Mouse (Mus musculus) heart, postnatal 0 days (tissue): ENCODE measurements around the gene Hivep3.

Experiments used
- CTCF ChIP-seq: IDR thresholded peaks from 2 replicates; pipeline ENCODE4 v1.5.1; 2016; ENCODE audit warnings: antibody characterized with exemption, control low read depth, low read depth
- EP300 ChIP-seq: IDR thresholded peaks from 2 replicates; pipeline ENCODE4 v1.6.1; 2016; ENCODE audit warnings: antibody characterized with exemption, low read depth

DNA sequence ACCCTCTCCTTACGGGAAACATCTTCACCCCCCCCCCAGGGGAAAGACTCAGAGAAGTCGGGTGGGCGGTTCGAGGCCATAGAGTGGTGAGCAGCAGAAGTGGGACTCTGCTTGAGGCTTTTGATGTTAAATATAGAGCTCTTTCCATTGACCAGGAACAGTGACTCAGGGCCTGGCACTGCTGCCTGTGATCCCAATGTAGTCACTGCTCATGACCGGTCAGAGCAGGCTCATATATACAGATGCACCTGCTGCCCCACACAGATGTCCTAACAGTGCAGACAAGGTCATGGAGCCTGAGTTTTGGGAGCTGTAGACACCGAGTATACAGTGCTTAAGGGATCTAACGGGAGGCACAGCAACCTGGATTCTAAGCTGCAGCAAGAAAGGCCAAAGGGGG lies 312.3 kb downstream of the Hivep3 start:
- no peak for TF ChIP-seq CTCF
- TF ChIP-seq EP300: no peak
